Mouse (Mus musculus) G1E (cell line): Measurements from ENCODE around the gene Nelfb. TPM values are rescaled to one million over a fixed set of nuclear protein-coding genes. Genes with fewer than 3 reads are reported as not detected.

Experiments
- ATAC-seq: 2 replicates; pipeline ENCODE4 v1.8.0; 2016; ENCODE audit warnings: mild to moderate bottlenecking; ENCODE audit not compliant: insufficient number of reproducible peaks, poor library complexity, low FRiP score, severe bottlenecking; ENCODE audit errors: extremely low read depth
- DNase-seq: peaks from one replicate; pipeline ENCODE4 v3.0.0; 2012; ENCODE audit warnings: low spot score
- H3K27me3 ChIP-seq: 2 replicates; pipeline ENCODE4 v1.6.1; 2012; ENCODE audit warnings: mild to moderate bottlenecking, low read length, inconsistent platforms; ENCODE audit not compliant: insufficient read depth
- H3K36me3 ChIP-seq: replicated peaks from 2 replicates; pipeline ENCODE3; 2012; ENCODE audit warnings: mild to moderate bottlenecking, inconsistent platforms
- H3K4me1 ChIP-seq: 2 replicates; pipeline ENCODE4 v1.6.1; 2012; ENCODE audit warnings: low read depth, low read length, inconsistent platforms, mixed read lengths; ENCODE audit not compliant: insufficient read depth
- H3K4me3 ChIP-seq: 2 replicates; pipeline ENCODE4 v1.5.1; 2012; ENCODE audit warnings: low read depth, mild to moderate bottlenecking, inconsistent platforms, low read length, moderate library complexity, mixed read lengths
- H3K9me3 ChIP-seq: replicated peaks from 2 replicates; pipeline ENCODE4 v1.6.1; 2012; ENCODE audit warnings: inconsistent platforms
- CTCF ChIP-seq: IDR thresholded peaks from 2 replicates; pipeline ENCODE4 v1.5.1; 2012; ENCODE audit warnings: low read depth, low read length, inconsistent platforms, mixed read lengths
- GATA1 ChIP-seq: IDR thresholded peaks from 2 replicates; pipeline ENCODE4 v1.6.1; 2012; ENCODE audit warnings: borderline replicate concordance, low read length, inconsistent platforms, mixed read lengths
- GATA2 ChIP-seq: IDR thresholded peaks from 2 replicates; pipeline ENCODE4 v1.6.1; 2012; ENCODE audit warnings: low read depth, low read length, inconsistent platforms, borderline replicate concordance
- POLR2AphosphoS5 ChIP-seq: IDR thresholded peaks from 2 replicates; pipeline ENCODE4 v1.6.1; 2012; ENCODE audit warnings: low read depth, low read length, inconsistent platforms; ENCODE audit not compliant: insufficient replicate concordance
- TAL1 ChIP-seq: conservative IDR thresholded peaks from 2 replicates; pipeline ENCODE4 v1.6.1; 2012; ENCODE audit warnings: low read depth, low read length, inconsistent platforms, mixed read lengths
- polyA plus RNA-seq: library from polyadenylated mRNA; stranded (reverse); fragments of >175 nt; gene quantifications from 2 replicates; pipeline ENCODE4 v1.2.3, GENCODE M21; 2012
- total RNA-seq, 2 experiments: library from RNA; stranded (forward) in 1 of 2; stranded (reverse) in 1 of 2; fragments of 200-1000 nt in 1 of 2; fragments of >200 nt in 1 of 2; fragmentation: Nextera tagmentation in 1 of 2; gene quantifications; 2 replicates each; pipeline ENCODE4 v1.2.3; 2014 to 2017

The Nelfb gene
- total and polyA plus RNA-seq, 3 experiments = 26.9 to 80.7 (median 54.6) TPM

- TF ChIP-seq POLR2AphosphoS5 (no peak), TAL1 (no peak), GATA1 (no peak), CTCF (peak; percentile 4; the same call in 1 of the 2 replicates), GATA2 (no peak)
- ATAC-seq (no peak), DNase-seq (no peak)
- Histone ChIP-seq H3K9me3 (no peaks in the 10 kb centered on the region), H3K4me1 (no peaks in the 10 kb centered on the region; the same call in 1 of the 2 replicates), H3K36me3 (no peaks in the 10 kb centered on the region), H3K4me3 (no peak overlapping the region), H3K27me3 (peaks cover 5% of the 10 kb centered on the region)
These were observed 54.3 kb downstream of the Nelfb start for GRCm38 (mm10) chr2:25156990-25157389.

GRCm38 (mm10) chr2:25156177-25156576 lies 55.1 kb downstream of the Nelfb start:
- no peaks in the 10 kb centered on the region for H3K36me3 ChIP-seq
- H3K4me3 ChIP-seq = no peak overlapping the region
- DNase-seq = no peak
- no peaks in the 10 kb centered on the region; the same call in 1 of the 2 replicates for H3K4me1 ChIP-seq
- ATAC-seq = no peak
- H3K9me3 ChIP-seq = no peaks in the 10 kb centered on the region
- TF ChIP-seq TAL1 = no peak
- TF ChIP-seq GATA1 = no peak
- no peak for TF ChIP-seq POLR2AphosphoS5
- no peak for TF ChIP-seq CTCF
- TF ChIP-seq GATA2 = no peak
- peaks cover 5% of the 10 kb centered on the region for H3K27me3 ChIP-seq

- DNase-seq (no peak), ATAC-seq (no peak)
- no peak for TF ChIP-seq CTCF
- TF ChIP-seq GATA1 = no peak
- no peak for TF ChIP-seq GATA2
- no peak for TF ChIP-seq POLR2AphosphoS5
- no peak for TF ChIP-seq TAL1
- Histone ChIP-seq H3K9me3 (no peaks in the 10 kb centered on the region), H3K4me3 (no peak overlapping the region), H3K4me1 (peaks cover 8% of the 10 kb centered on the region), H3K27me3 (peaks cover 39% of the 10 kb centered on the region), H3K36me3 (no peaks in the 10 kb centered on the region)
These were observed 59.9 kb downstream of the Nelfb start for GRCm38 (mm10) chr2:25151280-25151956.

Other genes starting within 250 kb of the Nelfb start
Only the 20 nearest of the 33 such genes appear.
- not detected in 2 replicates for gene Entpd8, start 131.2 kb downstream of the Nelfb start, total RNA-seq (2014; fragmentation: Nextera tagmentation)
- gene Entpd8, start 131.2 kb downstream of the Nelfb start, total RNA-seq (2017) = not detected in 2 replicates
- gene Entpd8, start 131.2 kb downstream of the Nelfb start, polyA plus RNA-seq = not detected in 2 replicates
- not detected in 2 replicates for gene Noxa1, start 116.3 kb downstream of the Nelfb start, total RNA-seq (2014; fragmentation: Nextera tagmentation)
- 0.27 and 0.46 TPM in 2 replicates for gene Noxa1, start 116.3 kb downstream of the Nelfb start, total RNA-seq (2017)
- 0.08 and 0.12 TPM in 2 replicates for gene Noxa1, start 116.3 kb downstream of the Nelfb start, polyA plus RNA-seq
- not detected in 2 replicates for gene Nrarp, start 30.7 kb downstream of the Nelfb start, total RNA-seq (2014; fragmentation: Nextera tagmentation)
- gene Nrarp, start 30.7 kb downstream of the Nelfb start, total RNA-seq (2017) = 0.16 TPM in 1 of 2 replicates, not detected in the other
- gene Nrarp, start 30.7 kb downstream of the Nelfb start, polyA plus RNA-seq = not detected in 2 replicates
- 13.3 and 17.2 TPM in 2 replicates for gene Tor4a, start 14.6 kb downstream of the Nelfb start, total RNA-seq (2014; fragmentation: Nextera tagmentation)
- gene Tor4a, start 14.6 kb downstream of the Nelfb start, total RNA-seq (2017) = 33.2 and 33.8 TPM in 2 replicates
- 10.8 and 12.3 TPM in 2 replicates for gene Tor4a, start 14.6 kb downstream of the Nelfb start, polyA plus RNA-seq
- not detected in 2 replicates for gene Stpg3, start 3.1 kb upstream of the Nelfb start, total RNA-seq (2014; fragmentation: Nextera tagmentation)
- gene Stpg3, start 3.1 kb upstream of the Nelfb start, total RNA-seq (2017) = not detected in 2 replicates
- gene Stpg3, start 3.1 kb upstream of the Nelfb start, polyA plus RNA-seq = not detected in 2 replicates
- gene Fam166a, start 7.3 kb upstream of the Nelfb start, total RNA-seq (2014; fragmentation: Nextera tagmentation) = not detected in 2 replicates
- gene Fam166a, start 7.3 kb upstream of the Nelfb start, total RNA-seq (2017) = not detected in 2 replicates
- gene Fam166a, start 7.3 kb upstream of the Nelfb start, polyA plus RNA-seq = 0.20 TPM in 1 of 2 replicates, not detected in the other
- 367 and 427 TPM in 2 replicates for gene Tubb4b, start 13.2 kb upstream of the Nelfb start, total RNA-seq (2014; fragmentation: Nextera tagmentation)
- gene Tubb4b, start 13.2 kb upstream of the Nelfb start, total RNA-seq (2017) = 799 and 1,022 TPM in 2 replicates
- gene Tubb4b, start 13.2 kb upstream of the Nelfb start, polyA plus RNA-seq = 414 and 639 TPM in 2 replicates
- gene Slc34a3, start 22.9 kb upstream of the Nelfb start, total RNA-seq (2014; fragmentation: Nextera tagmentation) = 0.63 TPM in 1 of 2 replicates, not detected in the other
- gene Slc34a3, start 22.9 kb upstream of the Nelfb start, total RNA-seq (2017) = not detected in 2 replicates
- 0.91 and 0.95 TPM in 2 replicates for gene Slc34a3, start 22.9 kb upstream of the Nelfb start, polyA plus RNA-seq
- gene Rnf224, start 25.3 kb upstream of the Nelfb start, total RNA-seq (2014; fragmentation: Nextera tagmentation) = not detected in 2 replicates
- gene Rnf224, start 25.3 kb upstream of the Nelfb start, total RNA-seq (2017) = 0.35 and 0.66 TPM in 2 replicates
- gene Rnf224, start 25.3 kb upstream of the Nelfb start, polyA plus RNA-seq = 0.09 and 0.13 TPM in 2 replicates
- 14.7 and 18.4 TPM in 2 replicates for gene Rnf208, start 30.8 kb upstream of the Nelfb start, total RNA-seq (2014; fragmentation: Nextera tagmentation)
- 0.22 and 0.41 TPM in 2 replicates for gene Rnf208, start 30.8 kb upstream of the Nelfb start, total RNA-seq (2017)
- gene Rnf208, start 30.8 kb upstream of the Nelfb start, polyA plus RNA-seq = 54.7 and 72.0 TPM in 2 replicates
- gene Cysrt1, start 31.0 kb upstream of the Nelfb start, total RNA-seq (2014; fragmentation: Nextera tagmentation) = not detected in 2 replicates
- not detected in 2 replicates for gene Cysrt1, start 31.0 kb upstream of the Nelfb start, total RNA-seq (2017)
- gene Cysrt1, start 31.0 kb upstream of the Nelfb start, polyA plus RNA-seq = not detected in 2 replicates
- gene AL732309.1, start 35.4 kb upstream of the Nelfb start, total RNA-seq (2014; fragmentation: Nextera tagmentation) = 5.6 and 6.3 TPM in 2 replicates
- gene AL732309.1, start 35.4 kb upstream of the Nelfb start, total RNA-seq (2017) = 2.6 and 4.2 TPM in 2 replicates
- gene AL732309.1, start 35.4 kb upstream of the Nelfb start, polyA plus RNA-seq = 1.4 TPM in 1 of 2 replicates, not detected in the other
- gene Tmem203, start 44.0 kb upstream of the Nelfb start, total RNA-seq (2014; fragmentation: Nextera tagmentation) = 13.7 and 14.6 TPM in 2 replicates
- 15.5 and 17.1 TPM in 2 replicates for gene Tmem203, start 44.0 kb upstream of the Nelfb start, total RNA-seq (2017)
- gene Tmem203, start 44.0 kb upstream of the Nelfb start, polyA plus RNA-seq = 7.8 and 10.0 TPM in 2 replicates
- 13.6 and 22.0 TPM in 2 replicates for gene Tprn, start 51.1 kb upstream of the Nelfb start, total RNA-seq (2014; fragmentation: Nextera tagmentation)
- gene Tprn, start 51.1 kb upstream of the Nelfb start, total RNA-seq (2017) = 8.1 and 10.0 TPM in 2 replicates
- 51.5 and 52.8 TPM in 2 replicates for gene Tprn, start 51.1 kb upstream of the Nelfb start, polyA plus RNA-seq
- gene Ssna1, start 60.9 kb upstream of the Nelfb start, total RNA-seq (2014; fragmentation: Nextera tagmentation) = 35.9 and 47.0 TPM in 2 replicates
- 100 and 107 TPM in 2 replicates for gene Ssna1, start 60.9 kb upstream of the Nelfb start, total RNA-seq (2017)
- gene Ssna1, start 60.9 kb upstream of the Nelfb start, polyA plus RNA-seq = 237 and 259 TPM in 2 replicates
- gene Anapc2, start 61.0 kb upstream of the Nelfb start, total RNA-seq (2014; fragmentation: Nextera tagmentation) = 39.5 and 50.3 TPM in 2 replicates
- gene Anapc2, start 61.0 kb upstream of the Nelfb start, total RNA-seq (2017) = 19.7 and 24.4 TPM in 2 replicates
- gene Anapc2, start 61.0 kb upstream of the Nelfb start, polyA plus RNA-seq = 23.0 and 25.3 TPM in 2 replicates
- gene Tmem210, start 76.7 kb upstream of the Nelfb start, total RNA-seq (2014; fragmentation: Nextera tagmentation) = not detected in 2 replicates
- gene Tmem210, start 76.7 kb upstream of the Nelfb start, total RNA-seq (2017) = not detected in 2 replicates
- gene Tmem210, start 76.7 kb upstream of the Nelfb start, polyA plus RNA-seq = not detected in 2 replicates
- gene Lrrc26, start 78.4 kb upstream of the Nelfb start, total RNA-seq (2014; fragmentation: Nextera tagmentation) = not detected in 2 replicates
- gene Lrrc26, start 78.4 kb upstream of the Nelfb start, total RNA-seq (2017) = not detected in 2 replicates
- not detected in 2 replicates for gene Lrrc26, start 78.4 kb upstream of the Nelfb start, polyA plus RNA-seq
- 1.7 TPM in 1 of 2 replicates, not detected in the other for gene Grin1, start 107.7 kb upstream of the Nelfb start, total RNA-seq (2014; fragmentation: Nextera tagmentation)
- 0.17 and 0.33 TPM in 2 replicates for gene Grin1, start 107.7 kb upstream of the Nelfb start, total RNA-seq (2017)
- 0.68 and 0.73 TPM in 2 replicates for gene Grin1, start 107.7 kb upstream of the Nelfb start, polyA plus RNA-seq
- gene Man1b1, start 120.8 kb upstream of the Nelfb start, total RNA-seq (2014; fragmentation: Nextera tagmentation) = 38.3 and 47.0 TPM in 2 replicates
- gene Man1b1, start 120.8 kb upstream of the Nelfb start, total RNA-seq (2017) = 45.3 and 57.2 TPM in 2 replicates
- gene Man1b1, start 120.8 kb upstream of the Nelfb start, polyA plus RNA-seq = 9.9 and 18.0 TPM in 2 replicates